Mouse (Mus musculus): Measurements from ENCODE around the gene Pafah1b3. TPM values are rescaled to one million over a fixed set of nuclear protein-coding genes. Genes with fewer than 3 reads are reported as not detected.
A peak's percentile ranks its signal among the peaks of the same experiment; 100 is the strongest.

The Pafah1b3 gene
- total RNA-seq, 2 experiments from 2014 or later: 35.3 to 37.1 TPM

DNA sequence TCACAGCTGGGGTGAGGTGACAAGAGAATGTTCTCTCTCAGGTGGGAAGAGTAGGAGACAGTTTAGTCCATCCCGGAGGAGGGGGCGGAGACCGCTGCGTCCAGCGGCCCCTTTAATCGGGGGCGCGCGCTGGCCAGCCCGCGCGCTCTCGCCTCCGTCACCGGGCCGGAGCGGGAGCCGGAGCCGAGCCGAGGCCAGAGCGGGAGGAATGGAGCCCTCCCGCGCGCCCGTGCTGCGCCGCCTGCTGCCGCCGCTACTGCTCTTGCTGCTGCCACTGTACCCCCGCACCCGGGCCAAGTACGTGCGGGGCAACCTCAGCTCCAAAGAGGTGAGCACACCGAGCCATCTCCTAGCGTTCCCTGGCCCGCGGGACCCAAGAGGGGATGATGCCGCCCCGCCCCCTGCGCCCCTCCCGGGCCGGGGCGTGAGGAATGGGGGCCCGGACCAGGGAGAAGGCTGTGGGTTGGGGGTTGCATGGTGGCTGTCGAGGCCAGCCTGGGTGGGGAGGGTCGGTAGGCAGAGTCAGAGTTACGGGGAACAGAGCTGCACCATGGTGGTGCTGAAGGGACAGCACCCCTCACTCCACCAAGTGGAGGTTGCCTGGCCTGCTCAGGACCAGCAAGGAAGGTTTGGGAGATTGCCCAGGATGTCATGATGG, 8.3 kb upstream of the Pafah1b3 start, which contains the start of gene Tmem145:
TSS of gene Tmem145 (plus strand) at position 151 of the 658 bp plus-strand sequence.
- DNase-seq (ENCODE audit: low spot score in 2 of 2): no peak

DNA sequence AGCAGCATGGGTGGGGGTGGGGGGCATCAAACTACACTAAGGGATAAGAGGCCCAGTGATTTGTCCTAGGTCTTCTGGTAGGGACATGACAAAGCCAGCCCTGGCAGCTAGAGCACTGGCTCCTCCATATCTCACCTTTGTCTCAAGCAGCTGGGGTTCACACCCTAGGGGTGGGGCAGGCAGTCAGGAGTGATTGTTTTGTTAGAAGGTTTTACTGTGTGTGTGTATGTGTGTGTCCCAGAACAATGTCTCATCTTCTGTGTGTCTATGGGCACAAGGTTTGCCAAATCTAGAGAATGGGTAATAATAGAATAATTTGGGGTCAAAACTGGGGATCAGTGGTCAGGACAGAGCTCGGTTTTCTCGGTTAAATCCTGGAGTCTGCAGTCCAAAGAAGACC, 7.7 kb upstream of the Pafah1b3 start:
- DNase-seq (ENCODE audit: low spot score in 2 of 2): no peak

DNA sequence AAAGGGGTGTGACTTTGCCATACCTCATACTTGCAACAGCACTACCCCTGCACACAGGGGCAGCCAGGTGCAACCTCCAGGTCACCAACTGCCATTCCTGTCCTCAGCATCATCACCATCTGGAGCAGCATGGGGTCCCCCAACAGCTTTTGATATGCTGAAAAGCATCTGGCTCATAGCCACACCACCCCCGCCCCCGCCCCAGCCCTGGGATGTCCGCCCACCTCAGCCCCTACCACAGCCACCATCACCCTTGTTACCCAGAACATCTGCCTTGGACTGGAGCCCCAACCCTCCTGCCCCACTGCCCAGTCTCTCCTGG, 5.9 kb upstream of the Pafah1b3 start:
- no peak for DNase-seq (ENCODE audit: low spot score in 2 of 2)

DNA sequence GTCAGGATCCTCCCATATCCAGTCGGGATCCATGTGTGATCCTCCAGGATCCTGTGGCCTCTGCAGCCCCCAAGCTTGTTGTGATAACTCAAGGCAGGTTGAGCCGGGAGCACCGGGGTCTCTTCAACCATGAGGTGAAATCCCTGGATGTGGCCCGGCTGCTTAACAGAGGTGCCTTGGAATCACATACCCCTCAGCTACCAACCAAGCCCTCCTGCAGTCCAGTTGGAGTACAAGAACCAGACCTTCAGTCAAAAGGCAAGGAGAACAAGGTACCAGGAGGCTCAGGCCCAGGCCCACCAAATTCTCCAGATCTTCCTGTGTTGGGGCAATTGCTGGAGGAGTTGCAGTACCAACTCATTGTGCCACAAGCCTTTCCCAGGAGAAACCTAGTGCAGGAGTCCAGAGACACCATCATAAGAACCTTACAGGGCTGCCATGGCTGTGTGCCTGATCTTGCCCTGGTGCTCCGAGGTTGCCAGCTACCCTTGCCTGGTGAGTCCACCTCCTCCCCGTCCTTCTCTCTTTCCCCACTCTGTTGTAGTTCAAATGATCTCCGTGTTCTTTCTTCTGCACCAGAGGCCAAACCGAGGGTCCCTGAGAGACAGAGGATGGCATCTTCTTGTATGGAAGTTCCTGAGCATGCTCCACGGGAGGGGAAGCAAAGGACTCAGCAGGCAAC, 5.4 kb upstream of the Pafah1b3 start:
- DNase-seq (ENCODE audit: low spot score in 2 of 2): no peak

DNA sequence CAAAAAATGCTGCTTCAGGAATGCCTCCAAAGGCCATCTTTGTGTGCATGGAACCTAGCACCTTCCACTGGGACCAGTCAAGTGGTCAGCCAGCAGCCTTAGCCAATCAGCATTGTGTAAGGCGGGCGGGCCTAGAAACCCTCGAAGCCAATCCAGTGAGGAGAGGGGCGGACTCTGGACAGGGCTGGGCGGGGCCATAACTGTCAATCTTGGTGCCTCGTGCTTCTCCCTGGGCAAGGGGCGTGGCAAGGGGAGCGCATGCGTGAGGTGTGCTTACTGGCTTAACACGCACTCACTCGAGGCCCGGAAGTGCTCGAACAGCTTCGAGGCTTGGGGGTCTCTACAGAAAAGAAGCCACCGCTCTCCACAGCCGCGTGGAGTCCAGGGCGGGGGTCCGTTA, 3.3 kb upstream of the Pafah1b3 start, which contains the start of gene Prr19:
TSS of gene Prr19 (plus strand) at position 349 of the 400 bp plus-strand sequence.
- no peak for DNase-seq (ENCODE audit: low spot score in 2 of 2)

DNA sequence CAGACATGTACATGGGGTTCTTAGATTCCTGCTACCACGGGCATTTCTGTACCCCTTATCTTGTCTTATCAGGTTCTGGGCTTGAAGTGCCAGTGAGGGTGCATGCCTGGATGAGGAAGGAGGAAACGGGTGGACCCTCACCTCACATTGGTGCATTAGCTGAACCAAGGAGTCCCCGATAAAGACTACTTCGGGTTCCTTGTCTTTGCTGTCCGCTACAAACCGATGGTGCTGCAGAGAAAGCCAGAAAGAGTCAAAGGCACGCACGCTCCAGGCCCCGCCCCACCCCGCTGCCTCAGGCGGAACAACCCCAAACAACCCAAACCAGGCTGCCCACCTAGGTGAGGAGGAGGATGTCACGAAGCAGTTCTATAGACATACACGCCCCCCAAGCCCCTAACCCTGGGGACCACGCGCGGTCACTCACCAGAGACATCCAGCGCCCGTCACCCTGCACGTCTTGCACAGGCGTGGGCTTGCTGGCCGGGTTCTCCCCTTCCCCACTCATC, 787 bp downstream of the Pafah1b3 start:
- DNase-seq (ENCODE audit: low spot score in 2 of 2): no peak

DNA sequence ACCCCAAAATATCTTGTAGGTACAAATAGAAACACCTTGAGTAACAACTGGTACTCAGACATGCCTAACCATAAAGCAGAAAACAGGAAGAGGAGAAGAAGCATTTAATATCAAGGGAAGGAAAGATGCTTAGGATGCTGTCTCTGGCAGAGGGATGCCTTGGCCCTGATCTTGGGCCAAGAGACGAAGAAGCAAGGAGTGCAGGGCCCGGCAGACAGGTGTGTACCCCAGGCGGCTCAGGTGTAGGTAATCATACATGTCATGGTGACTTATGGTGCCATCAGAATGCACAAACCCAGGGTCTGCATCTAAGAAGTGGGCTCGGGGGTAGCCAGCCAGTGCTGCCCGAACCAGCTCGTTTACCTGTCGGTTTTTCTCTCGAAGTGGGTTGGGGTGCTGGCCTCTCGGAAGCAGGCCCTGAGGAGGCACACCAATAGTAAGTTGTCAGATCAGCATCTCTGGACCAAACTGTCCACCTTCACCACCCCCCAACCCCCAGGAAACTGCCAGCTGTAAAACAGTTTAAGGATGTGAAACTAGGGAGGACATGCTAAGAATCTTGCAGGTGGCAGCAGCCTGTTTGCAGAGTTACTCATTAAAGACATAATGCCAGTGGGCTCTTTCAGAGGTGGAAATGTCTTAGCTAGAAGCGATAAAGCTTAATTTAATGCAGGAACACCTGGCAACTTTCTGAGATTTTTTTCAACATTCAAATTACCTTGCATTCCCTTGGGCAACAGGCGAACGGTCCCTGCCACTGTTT, 2.6 kb downstream of the Pafah1b3 start:
- DNase-seq (ENCODE audit: low spot score in 2 of 2): no peak

DNA sequence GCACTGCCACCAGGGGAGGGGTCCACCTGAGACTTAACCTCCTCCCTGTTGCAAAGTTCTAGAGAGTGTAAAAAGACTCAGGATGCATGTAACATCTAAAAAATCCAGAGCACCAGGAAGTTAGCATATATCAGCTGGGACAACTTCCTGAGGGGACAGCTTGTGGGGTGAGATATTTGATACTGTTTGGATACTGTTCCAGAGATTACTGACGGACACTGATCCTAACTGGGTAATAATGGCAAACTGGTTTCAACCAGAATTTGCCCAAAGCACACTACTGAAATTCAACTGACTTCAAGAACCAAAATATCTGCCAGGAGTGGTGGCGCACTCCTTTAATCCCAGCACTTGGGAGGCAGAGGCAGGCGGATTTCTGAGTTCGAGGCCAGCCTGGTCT, 3.3 kb downstream of the Pafah1b3 start:
- DNase-seq (ENCODE audit: low spot score in 2 of 2): no peak

DNA sequence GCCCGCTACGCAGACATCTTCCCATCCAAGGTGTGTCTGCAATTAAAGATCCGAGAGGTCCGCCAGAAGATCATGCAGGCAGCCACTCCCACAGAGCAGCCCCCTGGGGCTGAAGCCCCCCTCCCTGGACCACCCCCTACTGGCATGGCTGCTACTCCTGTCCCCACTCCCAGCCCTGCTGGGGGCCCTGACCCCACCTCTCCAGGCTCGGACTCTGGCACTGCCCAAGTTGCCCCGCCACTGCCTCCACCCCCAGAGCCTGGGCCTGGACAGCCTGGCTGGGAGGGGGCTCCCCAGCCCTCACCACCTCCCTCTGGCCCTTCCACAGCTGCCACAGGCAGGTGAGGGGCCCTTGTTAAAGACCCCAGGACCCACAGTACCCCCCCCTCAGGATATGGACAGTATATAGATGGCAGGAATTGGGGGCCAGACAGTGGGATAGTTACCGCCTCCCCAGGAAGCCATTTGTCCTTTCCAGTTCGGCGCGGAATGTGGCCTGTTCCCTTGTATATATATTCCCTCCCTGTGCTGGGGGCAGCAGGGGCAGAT, 4.5 kb downstream of the Pafah1b3 start:
- no peak for DNase-seq (ENCODE audit: low spot score in 2 of 2)

DNA sequence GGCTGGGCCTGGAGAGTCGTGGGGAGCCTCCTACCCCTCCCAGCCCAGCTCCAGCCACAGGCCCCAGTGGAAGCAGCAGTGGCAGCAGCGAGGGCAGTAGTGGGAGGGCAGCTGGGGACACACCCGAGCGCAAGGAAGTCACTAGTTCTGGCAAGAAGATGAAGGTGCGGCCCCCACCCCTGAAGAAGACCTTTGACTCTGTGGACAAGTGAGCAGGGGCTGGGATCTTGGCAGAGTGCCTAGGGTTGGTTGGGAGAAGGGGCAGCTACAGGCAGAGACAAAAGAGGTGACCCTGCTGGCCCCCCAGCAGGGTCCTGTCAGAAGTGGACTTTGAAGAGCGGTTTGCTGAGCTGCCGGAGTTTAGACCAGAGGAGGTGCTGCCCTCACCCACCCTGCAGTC, 5.7 kb downstream of the Pafah1b3 start:
- no peak for DNase-seq (ENCODE audit: low spot score in 2 of 2)

DNA sequence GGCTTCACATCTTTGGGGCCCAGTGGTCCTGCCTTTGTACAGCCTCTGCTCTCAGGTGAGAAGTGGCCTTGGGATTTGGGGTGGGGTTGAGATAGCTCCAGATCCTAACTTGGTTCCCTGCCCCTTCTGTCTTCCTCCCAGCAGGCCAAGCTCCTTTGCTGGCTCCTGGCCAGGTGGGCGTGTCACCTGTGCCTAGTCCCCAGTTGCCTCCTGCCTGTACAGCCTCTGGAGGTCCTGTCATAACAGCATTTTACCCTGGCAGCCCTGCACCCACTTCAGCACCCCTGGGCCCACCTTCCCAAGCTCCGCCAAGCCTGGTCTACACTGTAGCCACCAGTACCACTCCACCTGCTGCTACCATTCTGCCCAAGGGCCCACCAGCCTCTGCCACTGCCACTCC, 6.9 kb downstream of the Pafah1b3 start:
- no peak for DNase-seq (ENCODE audit: low spot score in 2 of 2)

DNA sequence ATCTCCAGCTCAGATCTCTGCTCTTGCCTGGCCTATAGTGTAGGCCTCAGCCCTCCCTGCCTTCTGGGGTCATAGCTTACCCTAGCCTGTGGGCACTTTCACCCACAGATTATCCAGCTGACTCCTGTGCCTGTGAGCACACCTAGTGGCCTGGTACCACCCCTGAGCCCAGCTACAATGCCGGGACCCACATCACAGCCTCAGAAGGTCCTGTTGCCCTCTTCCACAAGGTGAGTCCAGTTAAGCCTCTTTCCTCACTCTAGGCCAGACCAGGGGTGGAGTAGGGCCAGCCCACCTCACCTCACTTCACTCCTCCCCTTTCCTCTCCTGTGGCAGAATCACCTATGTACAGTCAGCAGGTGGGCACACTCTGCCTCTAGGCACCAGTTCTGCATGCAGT, 7.3 kb downstream of the Pafah1b3 start:
- DNase-seq (ENCODE audit: low spot score in 2 of 2): no peak

DNA sequence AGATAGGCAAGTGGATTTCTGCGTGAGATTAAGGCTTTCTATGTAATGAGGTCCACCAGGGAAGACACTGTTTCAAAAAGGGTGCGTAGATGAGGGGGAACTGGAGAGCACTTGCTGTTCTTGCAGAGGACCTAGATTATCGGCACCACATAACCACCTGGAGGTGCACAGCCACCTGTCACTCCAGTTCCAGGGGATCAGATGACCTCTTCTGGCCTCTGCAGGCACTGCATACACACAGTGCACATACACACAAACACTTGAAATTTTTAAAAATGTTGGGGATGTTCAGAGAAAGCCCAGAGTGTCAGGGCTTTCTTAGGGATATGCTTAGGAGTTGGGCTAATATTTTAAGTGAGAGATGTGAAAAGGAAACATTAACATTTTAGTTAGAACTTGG, 7.9 kb downstream of the Pafah1b3 start:
- DNase-seq (ENCODE audit: low spot score in 2 of 2): no peak

DNA sequence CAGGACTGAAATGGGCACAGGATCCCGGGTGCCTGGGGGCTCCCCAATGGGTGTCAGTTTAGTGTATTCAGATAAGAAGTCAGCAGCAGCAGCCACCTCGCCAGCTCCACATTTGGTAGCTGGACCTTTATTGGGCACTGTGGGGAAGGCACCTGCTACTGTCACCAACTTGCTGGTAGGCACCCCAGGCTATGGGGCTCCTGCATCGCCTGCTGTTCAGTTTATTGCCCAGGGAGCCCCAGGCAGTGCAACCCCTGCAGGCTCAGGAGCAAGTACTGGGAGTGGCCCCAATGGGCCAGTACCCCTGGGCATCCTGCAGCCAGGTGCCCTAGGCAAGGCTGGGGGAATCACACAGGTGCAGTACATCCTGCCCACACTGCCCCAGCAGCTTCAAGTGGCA, 9.1 kb downstream of the Pafah1b3 start:
- DNase-seq (ENCODE audit: low spot score in 2 of 2): no peak

DNA sequence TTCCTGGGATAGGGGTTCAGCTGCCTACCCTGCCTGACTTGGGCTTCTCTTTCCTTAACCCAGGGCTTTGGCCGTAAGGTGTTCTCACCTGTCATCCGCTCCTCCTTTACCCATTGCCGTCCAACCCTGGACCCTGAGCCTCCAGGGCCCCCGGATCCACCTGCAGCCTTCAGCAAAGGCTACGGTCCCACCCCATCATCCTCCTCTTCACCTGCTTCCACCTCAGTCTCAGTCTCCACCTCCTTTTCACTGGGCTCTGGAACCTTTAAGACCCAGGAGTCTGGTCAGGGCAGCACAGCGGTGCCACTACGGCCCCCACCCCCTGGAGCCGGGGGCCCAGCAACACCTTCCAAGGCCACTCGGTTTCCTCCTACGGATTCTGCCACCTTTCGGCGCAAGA, 9.8 kb downstream of the Pafah1b3 start:
- no peak for DNase-seq (ENCODE audit: low spot score in 2 of 2)

DNA sequence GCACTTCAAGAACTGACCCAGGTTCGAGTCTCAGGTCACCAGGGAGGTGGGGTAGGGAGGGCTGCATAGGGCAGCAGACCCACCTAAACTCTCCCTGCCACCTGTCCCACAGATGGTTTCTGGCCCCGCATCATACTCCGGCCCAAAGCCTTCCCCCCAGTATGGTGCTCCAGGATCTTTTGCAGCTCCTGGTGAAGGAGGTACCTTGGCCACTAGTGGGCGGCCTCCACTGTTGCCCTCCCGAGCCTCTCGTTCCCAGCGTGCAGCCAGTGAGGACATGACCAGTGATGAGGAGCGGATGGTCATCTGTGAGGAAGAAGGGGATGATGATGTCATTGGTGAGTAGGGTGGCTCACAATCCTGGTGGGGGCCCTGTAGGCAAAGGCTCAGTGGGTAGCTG, 10.8 kb downstream of the Pafah1b3 start:
- DNase-seq (ENCODE audit: low spot score in 2 of 2): no peak

DNA sequence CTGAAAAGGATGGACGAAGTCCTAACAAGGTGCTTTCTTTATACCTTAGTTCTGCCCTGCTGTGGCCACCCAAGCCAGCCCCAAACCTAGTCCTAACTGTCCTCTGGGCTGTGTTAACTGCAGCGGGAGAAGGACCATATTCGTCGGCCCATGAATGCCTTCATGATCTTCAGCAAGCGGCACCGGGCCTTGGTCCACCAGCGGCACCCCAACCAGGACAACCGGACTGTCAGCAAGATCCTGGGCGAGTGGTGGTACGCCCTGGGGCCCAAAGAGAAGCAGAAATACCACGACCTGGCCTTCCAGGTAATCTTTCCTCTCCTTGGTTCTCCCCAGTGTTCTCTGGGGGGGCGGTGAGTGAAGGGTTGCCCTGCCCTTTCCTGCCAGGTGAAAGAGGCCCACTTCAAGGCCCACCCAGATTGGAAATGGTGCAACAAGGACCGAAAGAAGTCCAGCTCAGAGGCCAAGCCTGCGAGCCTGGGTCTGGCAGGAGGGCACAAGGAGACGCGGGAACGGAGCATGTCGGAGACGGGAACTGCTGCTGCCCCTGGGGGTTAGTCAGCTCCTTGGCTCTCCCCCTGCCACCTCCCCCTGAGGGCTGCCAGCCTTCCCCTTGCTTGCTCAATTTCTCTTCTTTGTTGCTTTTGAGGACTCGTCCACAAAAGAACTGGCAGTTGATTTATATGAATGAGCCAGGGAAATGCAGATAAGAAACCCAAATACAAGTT, 12.1 kb downstream of the Pafah1b3 start:
- DNase-seq (ENCODE audit: low spot score in 2 of 2): no peak

DNA sequence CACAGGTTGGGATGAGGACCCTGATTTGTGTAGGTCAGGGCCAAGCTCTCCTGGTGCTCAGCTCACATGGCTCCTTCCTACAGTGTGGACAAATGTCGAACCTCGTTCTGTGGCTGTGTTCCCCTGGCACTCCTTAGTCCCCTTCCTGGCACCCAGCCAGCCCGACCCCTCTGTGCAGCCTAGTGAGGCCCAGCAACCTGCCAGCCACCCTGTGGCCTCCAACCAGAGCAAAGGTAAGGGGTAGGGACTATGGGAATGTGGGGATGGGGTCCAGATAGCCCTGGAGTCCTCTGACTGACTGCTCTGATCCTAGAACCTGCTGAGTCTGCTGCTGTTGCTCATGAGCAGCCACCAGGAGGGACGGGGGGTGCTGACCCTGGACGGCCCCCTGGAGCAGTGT, 13.0 kb downstream of the Pafah1b3 start:
- DNase-seq (ENCODE audit: low spot score in 2 of 2): no peak

DNA sequence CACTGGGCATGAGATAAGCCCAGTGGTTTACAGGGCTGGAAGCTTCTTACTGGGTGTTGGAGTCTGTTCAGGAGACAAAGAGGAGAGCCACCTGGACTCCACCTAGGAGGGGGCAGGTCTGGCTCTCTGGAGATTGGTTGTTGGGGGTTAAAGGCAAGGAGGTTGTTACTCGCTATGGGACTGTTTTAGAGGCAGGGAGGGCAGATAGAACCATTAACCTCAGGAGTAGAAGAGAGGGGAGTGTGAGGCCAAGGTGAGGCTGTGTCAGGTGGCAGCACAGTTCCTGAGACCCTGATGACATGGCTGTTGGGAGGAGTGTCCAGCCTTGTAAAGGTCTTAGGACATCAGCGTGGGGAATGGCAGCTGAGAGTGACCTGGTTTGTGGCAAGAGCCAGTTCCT, 13.6 kb downstream of the Pafah1b3 start:
- no peak for DNase-seq (ENCODE audit: low spot score in 2 of 2)

DNA sequence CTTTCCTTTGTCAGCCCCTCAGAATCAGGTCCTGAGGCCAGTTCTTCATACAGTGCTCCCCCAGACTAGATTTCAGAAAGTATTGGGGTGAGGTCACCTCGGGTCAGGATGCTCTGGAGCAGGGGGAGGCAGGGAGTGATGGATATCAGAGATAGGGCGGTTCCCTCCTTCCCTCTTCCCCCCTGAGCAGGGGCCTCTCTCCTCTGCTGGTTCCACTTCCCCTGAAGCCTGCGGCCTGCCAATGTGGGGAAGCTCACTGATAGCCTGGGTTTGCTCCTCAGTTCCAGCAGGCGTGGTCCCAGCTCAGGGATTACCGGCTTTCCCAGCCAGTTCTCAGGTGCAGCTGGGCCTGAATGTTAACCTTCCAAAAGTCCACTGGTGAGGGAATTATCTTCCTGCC, 14.1 kb downstream of the Pafah1b3 start:
- no peak for DNase-seq (ENCODE audit: low spot score in 2 of 2)

DNA sequence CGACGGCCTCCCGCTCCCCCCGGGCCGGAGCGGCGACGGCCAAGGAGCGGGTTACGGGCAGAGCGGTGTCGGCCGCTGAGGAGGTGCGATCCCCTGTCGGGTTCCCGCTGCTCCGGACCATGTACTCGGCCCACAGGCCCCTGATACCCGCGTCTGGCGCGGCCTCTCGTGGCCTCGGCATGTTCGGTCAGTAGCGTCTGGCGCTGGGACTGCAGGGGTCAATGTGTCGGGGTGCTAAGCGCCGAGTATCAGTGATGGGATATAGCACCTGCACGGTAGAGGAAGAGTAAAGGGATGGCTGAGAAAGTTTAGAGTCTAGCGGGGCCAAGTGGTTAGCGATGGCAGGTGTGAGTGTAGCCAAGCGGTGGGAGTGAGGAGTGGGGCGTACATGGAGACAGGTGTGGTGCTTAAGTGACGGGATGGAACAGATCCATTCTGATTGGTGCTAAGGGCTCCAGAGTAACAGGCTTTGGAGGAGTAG, 15.0 kb downstream of the Pafah1b3 start:
- DNase-seq (ENCODE audit: low spot score in 2 of 2): peak in 1 of 2 experiments; percentile 52
